Mouse (Mus musculus): ENCODE measurements around the gene Cnot4. TPM values are rescaled to one million over a fixed set of nuclear protein-coding genes. Genes with fewer than 3 reads are reported as not detected.

Cnot4 gene
- polyA plus RNA-seq, 1 experiment from 2014 or later, result 34.9 TPM

- 0 out of 2 replicates have a peak, but pooled peaks cover 7% of the 10 kb centered on the region for H3K4me1 ChIP-seq
- H3K27ac ChIP-seq, result no peak overlapping the region
- H3K9me3 ChIP-seq, result no peaks in the 10 kb centered on the region
- no peaks in the 10 kb centered on the region for H3K27me3 ChIP-seq
- ATAC-seq (ENCODE audit: low FRiP score), result no peak
- no peak overlapping the region for H3K4me3 ChIP-seq (replicated peaks)
- H3K36me3 ChIP-seq (replicated peaks), result no peaks in the 10 kb centered on the region
- no peak overlapping the region for H3K9ac ChIP-seq
- no peak overlapping the region for H3K4me2 ChIP-seq
- WGBS, result 87% methylated on average over 6 of the region's 6 CpGs
These were observed 103.3 kb downstream of the Cnot4 start for GRCm38 (mm10) chr6:35030226-35030625.

DNA sequence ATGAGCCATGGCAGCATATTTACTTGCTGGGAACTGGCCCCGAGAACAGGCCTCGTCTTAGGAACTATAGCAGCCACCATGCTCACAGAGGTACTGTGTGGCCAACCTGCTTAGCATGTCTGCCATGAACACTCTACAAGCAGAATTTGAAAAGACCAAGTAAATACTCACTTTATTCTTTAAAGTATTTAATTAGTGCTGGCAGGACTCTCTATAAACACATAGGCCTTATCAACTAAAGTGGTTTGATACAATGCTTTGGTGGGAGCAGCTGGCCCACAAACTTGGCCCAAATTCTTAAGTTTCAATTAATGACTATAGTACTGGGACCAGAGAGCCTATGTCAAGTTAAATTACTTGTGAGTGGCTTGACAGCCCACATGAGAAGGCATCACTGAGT, 105.5 kb downstream of the Cnot4 start:
- Histone ChIP-seq H3K27ac (no peak overlapping the region), H3K9ac (no peak overlapping the region), H3K4me2 (no peak overlapping the region), H3K36me3 (replicated peaks) (peaks cover 2% of the 10 kb centered on the region), H3K4me1 (0 out of 2 replicates have a peak, but pooled peaks cover 7% of the 10 kb centered on the region), H3K27me3 (no peaks in the 10 kb centered on the region), H3K9me3 (no peaks in the 10 kb centered on the region), H3K4me3 (replicated peaks) (no peak overlapping the region)
- whole genome bisulfite sequencing, result 73% methylated on average over 2 of the region's 2 CpGs
- ATAC-seq (ENCODE audit: low FRiP score), result no peak

DNA sequence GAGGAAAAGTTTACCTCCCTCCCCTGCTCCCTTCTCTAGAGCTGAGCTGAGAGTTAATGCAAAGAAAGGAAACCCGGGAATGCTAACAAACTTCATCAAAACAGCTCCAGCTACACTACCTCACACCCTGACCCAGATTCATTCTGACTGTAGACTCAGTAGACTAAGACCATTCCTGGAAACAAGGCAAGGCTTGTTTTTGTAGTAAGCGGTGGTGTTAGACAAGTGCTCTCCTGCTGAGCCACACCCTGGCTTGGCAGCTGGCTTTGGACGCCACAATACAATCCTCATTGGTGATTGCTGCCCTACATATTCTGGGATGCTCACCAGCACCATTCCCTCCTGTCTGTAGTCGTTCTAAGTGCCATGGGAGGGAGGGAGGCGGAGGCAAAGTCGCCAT, 106.3 kb downstream of the Cnot4 start:
- H3K36me3 ChIP-seq (replicated peaks), result peaks cover 6% of the 10 kb centered on the region
- ATAC-seq (ENCODE audit: low FRiP score), result no peak
- H3K4me2 ChIP-seq, result no peak overlapping the region
- 0 out of 2 replicates have a peak, but pooled peaks cover 7% of the 10 kb centered on the region for H3K4me1 ChIP-seq
- H3K9ac ChIP-seq, result no peak overlapping the region
- WGBS, result 68% methylated on average over 6 of the region's 6 CpGs
- H3K27me3 ChIP-seq, result no peaks in the 10 kb centered on the region
- no peaks in the 10 kb centered on the region for H3K9me3 ChIP-seq
- H3K4me3 ChIP-seq (replicated peaks), result no peak overlapping the region
- H3K27ac ChIP-seq, result no peak overlapping the region

DNA sequence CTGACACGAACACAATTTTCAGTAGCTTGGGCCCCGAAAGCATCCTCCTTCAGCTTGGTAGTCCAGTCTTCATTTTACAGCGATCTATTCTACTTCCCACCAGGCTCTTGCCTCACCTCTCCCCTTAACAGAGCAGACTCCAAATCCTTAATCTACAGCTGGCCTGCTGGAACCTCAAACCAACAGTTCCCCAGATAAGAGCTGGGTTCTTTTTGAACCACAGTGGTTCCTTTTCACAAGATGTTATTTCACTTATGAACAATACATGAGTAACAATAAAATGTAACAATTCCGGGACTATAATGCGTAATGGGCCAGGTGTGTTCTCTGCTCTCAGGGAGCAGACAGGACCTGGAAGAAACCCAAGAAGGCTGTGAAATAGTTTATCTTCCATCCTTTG, 116.9 kb downstream of the Cnot4 start:
- no peaks in the 10 kb centered on the region for H3K27me3 ChIP-seq
- H3K36me3 ChIP-seq (replicated peaks), result peaks cover 3% of the 10 kb centered on the region; the same call in 1 of the 2 replicates
- 88% methylated on average over 5 of the region's 5 CpGs for WGBS
- H3K4me2 ChIP-seq, result no peak overlapping the region
- no peak overlapping the region for H3K27ac ChIP-seq
- no peak overlapping the region for H3K4me3 ChIP-seq (replicated peaks)
- no peaks in the 10 kb centered on the region for H3K9me3 ChIP-seq
- no peak overlapping the region for H3K9ac ChIP-seq
- ATAC-seq (ENCODE audit: low FRiP score), result no peak
- H3K4me1 ChIP-seq, result no peaks in the 10 kb centered on the region

DNA sequence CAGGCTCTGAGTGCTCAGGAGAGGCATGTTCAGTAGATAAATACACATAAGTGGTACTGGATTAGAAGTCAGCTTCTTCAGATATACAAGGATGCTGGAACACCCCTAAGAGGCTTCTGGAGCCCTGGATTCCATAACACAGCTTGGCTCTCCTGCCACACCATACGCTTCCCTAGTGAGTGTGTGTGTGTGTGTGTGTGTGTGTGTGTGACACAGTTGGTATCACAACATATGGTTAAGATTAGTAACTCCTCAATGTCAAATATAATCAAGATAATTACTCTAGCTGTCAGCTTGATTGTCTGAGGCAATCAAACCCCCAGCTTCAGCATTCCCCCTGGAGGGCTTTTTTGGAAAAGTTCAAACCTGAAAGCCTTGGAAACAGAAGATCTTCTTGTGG, 121.6 kb downstream of the Cnot4 start:
- Histone ChIP-seq H3K4me3 (replicated peaks) (no peak overlapping the region), H3K27me3 (no peaks in the 10 kb centered on the region), H3K27ac (no peak overlapping the region), H3K9me3 (no peaks in the 10 kb centered on the region), H3K36me3 (replicated peaks) (no peaks in the 10 kb centered on the region), H3K9ac (no peak overlapping the region), H3K4me1 (no peaks in the 10 kb centered on the region), H3K4me2 (no peak overlapping the region)
- WGBS, result 81% methylated on average over 1 of the region's 1 CpGs
- ATAC-seq (ENCODE audit: low FRiP score), result no peak

DNA sequence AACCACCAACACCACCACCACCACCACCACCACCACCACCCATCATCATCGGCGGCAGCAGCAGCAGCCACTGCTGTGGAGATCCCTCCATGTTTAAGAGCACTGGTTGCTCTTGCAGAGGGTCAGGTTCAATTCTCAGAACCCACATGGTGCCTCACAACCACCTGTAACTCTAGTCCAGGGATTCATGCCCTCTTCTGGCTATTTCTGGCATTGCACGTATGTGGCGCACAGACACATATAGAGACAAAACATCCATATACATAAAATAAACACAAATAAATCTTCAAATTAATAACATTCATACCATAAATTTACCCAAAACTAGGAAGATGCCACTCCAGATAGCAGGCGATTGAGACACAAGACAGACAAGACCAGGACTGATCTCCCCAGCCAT, 122.8 kb downstream of the Cnot4 start:
- 91% methylated on average over 5 of the region's 5 CpGs for WGBS
- no peak for ATAC-seq (ENCODE audit: low FRiP score)

GRCm38 (mm10) chr6:35002261-35002669, 131.3 kb downstream of the Cnot4 start:
- Histone ChIP-seq H3K4me1 (0 out of 2 replicates have a peak, but pooled peaks cover 5% of the 10 kb centered on the region), H3K4me3 (replicated peaks) (no peak overlapping the region), H3K36me3 (replicated peaks) (no peaks in the 10 kb centered on the region), H3K9ac (no peak overlapping the region), H3K27ac (no peak overlapping the region), H3K4me2 (no peak overlapping the region), H3K9me3 (no peaks in the 10 kb centered on the region), H3K27me3 (no peaks in the 10 kb centered on the region)
- no peak for ATAC-seq (ENCODE audit: low FRiP score)
- WGBS, result 80% methylated on average over 18 of the region's 18 CpGs

More for the DNA sequence above, 122.8 kb downstream of the Cnot4 start:
- no peaks in the 10 kb centered on the region for H3K9me3 ChIP-seq
- no peak overlapping the region for H3K4me2 ChIP-seq
- no peaks in the 10 kb centered on the region for H3K36me3 ChIP-seq (replicated peaks)
- H3K27ac ChIP-seq, result no peak overlapping the region
- H3K9ac ChIP-seq, result no peak overlapping the region
- H3K4me1 ChIP-seq, result no peaks in the 10 kb centered on the region
- no peaks in the 10 kb centered on the region for H3K27me3 ChIP-seq
- H3K4me3 ChIP-seq (replicated peaks), result no peak overlapping the region

DNA sequence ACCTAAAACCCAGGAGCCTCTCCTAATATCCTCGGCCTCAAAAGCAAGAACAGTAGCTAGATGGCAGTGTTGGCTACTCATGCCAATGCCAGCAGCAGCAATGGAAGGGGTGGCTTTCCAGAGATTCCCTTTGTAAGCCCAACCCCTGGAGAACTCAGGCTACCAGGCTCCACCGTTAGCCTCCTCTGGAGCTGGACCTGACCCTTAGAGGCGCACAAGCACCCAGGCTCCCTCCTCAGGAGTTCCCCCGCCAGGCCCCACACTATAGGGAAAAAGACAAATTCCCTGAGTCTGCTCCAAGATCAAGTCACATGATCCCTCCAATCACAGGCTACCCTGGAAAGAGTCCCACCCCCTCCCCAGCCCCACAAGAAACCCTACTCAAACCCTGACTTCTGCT, 134.4 kb downstream of the Cnot4 start:
- WGBS, result 18% methylated on average over 4 of the region's 4 CpGs

DNA sequence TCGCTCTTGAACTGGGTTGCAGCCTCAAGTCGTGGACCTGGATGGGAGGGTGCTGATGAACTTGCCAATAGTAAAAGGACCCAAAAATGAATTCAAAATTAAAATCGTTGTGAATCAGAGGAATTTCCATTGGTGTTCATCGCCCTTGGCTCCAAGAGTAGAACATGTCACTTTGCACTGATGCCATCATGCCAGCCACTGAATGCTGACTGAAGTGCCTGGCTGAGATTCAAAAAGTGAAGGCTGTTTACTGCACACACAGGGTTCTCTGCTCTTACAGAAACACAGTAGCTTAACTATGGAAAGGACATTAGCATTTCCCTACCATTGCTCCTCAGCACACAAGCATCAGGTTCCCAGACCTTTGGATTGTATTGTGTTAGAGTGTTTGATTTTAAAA, 137.0 kb downstream of the Cnot4 start:
- no peak for ATAC-seq (ENCODE audit: low FRiP score)
- peaks cover 9% of the 10 kb centered on the region; the same call in 1 of the 2 replicates for H3K4me1 ChIP-seq
- H3K27ac ChIP-seq, result no peak overlapping the region
- H3K27me3 ChIP-seq, result 0 out of 2 replicates have a peak, but pooled peaks cover 5% of the 10 kb centered on the region
- no peaks in the 10 kb centered on the region for H3K9me3 ChIP-seq
- H3K36me3 ChIP-seq (replicated peaks), result no peaks in the 10 kb centered on the region
- 84% methylated on average over 4 of the region's 4 CpGs for WGBS
- H3K4me3 ChIP-seq (replicated peaks), result no peak overlapping the region
- no peak overlapping the region for H3K9ac ChIP-seq
- no peak overlapping the region for H3K4me2 ChIP-seq

More for the DNA sequence above, 134.4 kb downstream of the Cnot4 start:
- Histone ChIP-seq H3K4me3 (replicated peaks) (no peak overlapping the region), H3K27me3 (0 out of 2 replicates have a peak, but pooled peaks cover 5% of the 10 kb centered on the region), H3K4me2 (0 out of 2 replicates have a peak overlapping the region, but pooled peaks have one; percentile 13), H3K9ac (no peak overlapping the region), H3K27ac (no peak overlapping the region), H3K36me3 (replicated peaks) (no peaks in the 10 kb centered on the region), H3K4me1 (peaks cover 9% of the 10 kb centered on the region; the same call in 1 of the 2 replicates), H3K9me3 (no peaks in the 10 kb centered on the region)
- peak; percentile 37; the same call in 1 of the 2 replicates for ATAC-seq (ENCODE audit: low FRiP score)

DNA sequence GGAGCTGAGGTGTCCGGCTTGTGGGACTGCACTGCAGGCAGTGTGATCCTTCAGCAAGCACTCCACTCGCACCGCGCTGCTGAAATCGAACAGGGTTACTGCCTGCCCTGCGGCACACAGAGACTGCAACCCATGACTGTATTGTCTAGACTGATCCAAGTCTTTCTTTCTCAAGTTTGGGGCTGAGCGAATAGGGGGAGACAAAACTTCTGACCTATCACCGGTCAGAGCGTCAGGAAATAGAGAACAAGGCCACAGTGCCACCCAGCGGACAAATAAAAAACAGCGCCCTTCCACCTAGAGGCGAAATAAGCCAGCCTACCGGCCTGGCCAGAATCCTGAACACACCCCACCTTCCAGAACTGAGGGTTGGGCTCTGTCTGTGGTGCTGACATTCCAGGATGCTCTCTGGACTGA, 138.3 kb downstream of the Cnot4 start:
- Histone ChIP-seq H3K9me3 (no peaks in the 10 kb centered on the region), H3K9ac (no peak overlapping the region), H3K4me2 (peak overlapping the region; percentile 50), H3K4me1 (peaks cover 9% of the 10 kb centered on the region; the same call in 1 of the 2 replicates), H3K4me3 (replicated peaks) (peak overlapping the region; percentile 20), H3K36me3 (replicated peaks) (no peaks in the 10 kb centered on the region), H3K27me3 (0 out of 2 replicates have a peak, but pooled peaks cover 5% of the 10 kb centered on the region), H3K27ac (no peak overlapping the region)
- ATAC-seq (ENCODE audit: low FRiP score), result peak; percentile 72
- 6% methylated on average over 13 of the region's 13 CpGs for WGBS

DNA sequence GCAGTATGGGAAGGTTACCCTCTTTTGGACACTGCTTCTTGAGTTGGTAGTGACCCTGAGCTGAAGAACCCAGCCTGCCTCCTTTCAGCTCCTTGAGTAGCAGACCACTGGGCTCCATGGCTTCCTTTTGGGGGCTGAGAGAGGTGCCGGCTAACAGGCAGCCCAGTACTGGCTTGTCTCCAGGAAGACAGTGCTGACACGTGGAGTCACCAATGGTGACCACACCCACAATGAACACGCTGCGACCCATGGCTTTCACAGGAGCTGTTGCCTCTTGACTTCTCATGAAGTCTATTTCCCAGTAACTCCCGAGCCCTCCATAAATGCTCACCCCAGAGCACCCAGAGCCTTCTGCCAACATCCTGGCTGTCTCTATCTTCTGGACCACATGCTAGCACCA, 138.8 kb downstream of the Cnot4 start:
- H3K27ac ChIP-seq, result no peak overlapping the region
- H3K36me3 ChIP-seq (replicated peaks), result no peaks in the 10 kb centered on the region
- H3K9ac ChIP-seq, result no peak overlapping the region
- no peaks in the 10 kb centered on the region for H3K9me3 ChIP-seq
- no peak for ATAC-seq (ENCODE audit: low FRiP score)
- 0 out of 2 replicates have a peak, but pooled peaks cover 9% of the 10 kb centered on the region for H3K27me3 ChIP-seq
- H3K4me2 ChIP-seq, result peak overlapping the region; percentile 50
- WGBS, result 85% methylated on average over 5 of the region's 5 CpGs
- H3K4me3 ChIP-seq (replicated peaks), result no peak overlapping the region
- H3K4me1 ChIP-seq, result peaks cover 9% of the 10 kb centered on the region; the same call in 1 of the 2 replicates

DNA sequence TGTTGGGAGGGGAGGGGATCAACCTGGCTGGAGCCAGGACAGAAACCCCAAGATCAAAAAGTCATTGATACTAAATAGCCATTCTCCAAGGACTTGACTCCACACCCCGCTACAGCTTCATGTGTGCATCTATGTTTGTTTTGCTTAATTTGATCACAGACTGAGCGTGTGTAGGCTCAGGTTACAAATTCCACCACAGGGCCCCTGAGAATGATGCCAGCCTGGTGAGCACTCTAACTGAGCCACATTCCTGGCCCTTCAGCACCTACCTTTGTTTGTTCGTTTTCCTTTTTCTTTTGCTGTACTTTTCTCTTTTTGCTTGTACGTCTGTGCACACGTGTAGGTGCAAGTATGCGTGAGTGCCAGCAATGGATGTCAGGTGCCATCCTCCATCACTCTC, 144.3 kb downstream of the Cnot4 start:
- Histone ChIP-seq H3K9me3 (no peaks in the 10 kb centered on the region), H3K4me3 (replicated peaks) (no peak overlapping the region), H3K36me3 (replicated peaks) (no peaks in the 10 kb centered on the region), H3K27ac (no peak overlapping the region), H3K4me1 (peaks cover 9% of the 10 kb centered on the region), H3K9ac (no peak overlapping the region), H3K4me2 (no peak overlapping the region), H3K27me3 (0 out of 2 replicates have a peak, but pooled peaks cover 8% of the 10 kb centered on the region)
- no peak for ATAC-seq (ENCODE audit: low FRiP score)
- WGBS, result 68% methylated on average over 6 of the region's 6 CpGs

DNA sequence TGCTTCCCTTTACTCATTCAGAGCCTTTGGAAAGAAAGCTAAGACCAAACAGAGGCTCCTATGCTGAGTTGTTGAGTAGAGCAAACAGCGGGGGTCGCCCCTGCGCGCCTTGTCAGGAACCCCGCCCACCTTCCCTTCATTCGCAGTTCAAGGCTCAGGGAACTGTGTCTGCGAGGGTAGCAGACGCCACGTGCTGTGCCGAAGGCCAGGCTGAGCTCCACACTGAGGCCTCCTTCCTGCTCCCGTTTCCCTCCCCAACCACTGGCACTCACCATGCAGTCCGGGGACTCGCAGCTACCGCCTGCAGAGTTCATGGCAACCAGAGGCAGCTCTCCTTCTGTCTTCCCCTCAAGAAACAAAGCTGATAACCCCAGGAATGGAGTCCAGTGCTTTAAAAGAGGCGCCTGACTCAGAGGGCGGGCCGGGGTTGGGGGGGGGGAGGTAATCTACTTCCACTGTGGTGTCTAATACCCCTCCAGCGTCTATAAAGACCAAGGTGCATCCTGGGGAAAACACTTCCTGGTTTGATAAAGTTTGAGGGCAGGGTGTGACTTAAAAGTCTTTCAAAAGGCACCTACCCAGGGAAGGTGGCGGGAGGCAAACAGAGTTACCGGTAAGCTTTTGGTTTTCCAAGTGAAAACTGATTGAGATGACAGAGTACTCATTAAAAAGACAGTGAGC, 145.3 kb downstream of the Cnot4 start, which contains the start of gene Slc23a4:
Slc23a4 (minus strand) TSS at position 324 of the 681 bp plus-strand sequence.
- Histone ChIP-seq H3K4me3 (replicated peaks) (peak within 1 kb of the TSS; percentile 7; the same call in 1 of the 2 replicates), H3K4me2 (peak within 1 kb of the TSS; percentile 37), H3K9me3 (no peaks in the 10 kb centered on the region), H3K9ac (no peak within 1 kb of the TSS), H3K27me3 (0 out of 2 replicates have a peak, but pooled peaks cover 8% of the 10 kb centered on the region), H3K27ac (no peak within 1 kb of the TSS), H3K36me3 (replicated peaks) (no peaks in the 10 kb centered on the region), H3K4me1 (peaks cover 9% of the 10 kb centered on the region)
- 8% methylated on average over 20 of the region's 20 CpGs for WGBS
- ATAC-seq (ENCODE audit: low FRiP score), result no peak
